Mouse (Mus musculus) liver, adult 2 months (tissue): ENCODE results near the gene Tnfrsf25. TPM values are rescaled to one million over a fixed set of nuclear protein-coding genes. Genes with fewer than 3 reads are reported as not detected.

Experiments used
- DNase-seq: peaks from one replicate; pipeline ENCODE4 v3.0.0-alpha.2; 2011; ENCODE audit warnings: low read depth, low spot score; ENCODE audit errors: extremely low read depth
- H3K27ac ChIP-seq: fragments of 200-500 bp; replicated peaks from 2 replicates; pipeline ENCODE4 v1.5.1; 2012; ENCODE audit warnings: low read depth, mild to moderate bottlenecking, control low read depth, inconsistent platforms, low read length; ENCODE audit not compliant: insufficient read depth
- H3K27me3 ChIP-seq: fragments of 200-500 bp; 2 replicates; pipeline ENCODE4 v1.6.1; 2012; ENCODE audit warnings: mild to moderate bottlenecking, moderate library complexity, low read length, inconsistent platforms; ENCODE audit not compliant: control insufficient read depth, insufficient read depth
- H3K36me3 ChIP-seq: fragments of 200-500 bp; 2 replicates; pipeline ENCODE4 v1.6.1; 2012; ENCODE audit warnings: low read length, inconsistent platforms; ENCODE audit not compliant: control insufficient read depth, insufficient read depth
- H3K4me1 ChIP-seq: fragments of 200-500 bp; 2 replicates; pipeline ENCODE4 v1.6.1; 2011; ENCODE audit warnings: low read length; ENCODE audit not compliant: control insufficient read depth, insufficient read depth
- H3K4me3 ChIP-seq: fragments of 200-500 bp; 2 replicates; pipeline ENCODE4 v1.5.1; 2011; ENCODE audit warnings: low read depth, mild to moderate bottlenecking, control low read depth, low read length, moderate library complexity; ENCODE audit not compliant: insufficient read depth
- H3K79me2 ChIP-seq: fragments of 200-500 bp; 2 replicates; pipeline ENCODE4 v1.6.1; 2012; ENCODE audit warnings: inconsistent platforms, mild to moderate bottlenecking, low read length, moderate library complexity; ENCODE audit not compliant: control insufficient read depth, insufficient read depth
- H3K9ac ChIP-seq: fragments of 200-500 bp; 2 replicates; pipeline ENCODE4 v1.6.1; 2012; ENCODE audit warnings: low read depth, mild to moderate bottlenecking, control low read depth, inconsistent platforms, low read length
- CTCF ChIP-seq: fragments of 200-500 bp; IDR thresholded peaks from 2 replicates; pipeline ENCODE4 v1.5.1; 2011; ENCODE audit warnings: low read depth, low read length, control low read depth
- POLR2A ChIP-seq: fragments of 200-500 bp; IDR thresholded peaks from 2 replicates; pipeline ENCODE4 v1.6.1; 2011; ENCODE audit warnings: low read length, control low read depth; ENCODE audit not compliant: insufficient read depth; ENCODE audit errors: extremely low read depth
- WGBS: fragments of 180-500 bp; shearing (Covaris S2); methylation state at CpG from one replicate; pipeline ENCODE4 v1.1.7; 2018; 5-methylcytosine and 5-hydroxymethylcytosine counted together
- polyA plus RNA-seq: library from polyadenylated mRNA; depleted of rRNA; stranded (reverse); fragments of >200 nt; gene quantifications from 2 replicates; pipeline ENCODE4 v1.2.3, GENCODE M21; 2012; rRNA removed
- total RNA-seq: library from RNA; depleted of rRNA; stranded (reverse); fragments of >200 nt; gene quantifications from 2 replicates; pipeline ENCODE4 v1.2.3, GENCODE M21; 2014; rRNA removed

Tnfrsf25 gene
- total RNA-seq = 0.13 and 0.28 TPM in 2 replicates
- 0.54 and 0.72 TPM in 2 replicates for polyA plus RNA-seq

DNA sequence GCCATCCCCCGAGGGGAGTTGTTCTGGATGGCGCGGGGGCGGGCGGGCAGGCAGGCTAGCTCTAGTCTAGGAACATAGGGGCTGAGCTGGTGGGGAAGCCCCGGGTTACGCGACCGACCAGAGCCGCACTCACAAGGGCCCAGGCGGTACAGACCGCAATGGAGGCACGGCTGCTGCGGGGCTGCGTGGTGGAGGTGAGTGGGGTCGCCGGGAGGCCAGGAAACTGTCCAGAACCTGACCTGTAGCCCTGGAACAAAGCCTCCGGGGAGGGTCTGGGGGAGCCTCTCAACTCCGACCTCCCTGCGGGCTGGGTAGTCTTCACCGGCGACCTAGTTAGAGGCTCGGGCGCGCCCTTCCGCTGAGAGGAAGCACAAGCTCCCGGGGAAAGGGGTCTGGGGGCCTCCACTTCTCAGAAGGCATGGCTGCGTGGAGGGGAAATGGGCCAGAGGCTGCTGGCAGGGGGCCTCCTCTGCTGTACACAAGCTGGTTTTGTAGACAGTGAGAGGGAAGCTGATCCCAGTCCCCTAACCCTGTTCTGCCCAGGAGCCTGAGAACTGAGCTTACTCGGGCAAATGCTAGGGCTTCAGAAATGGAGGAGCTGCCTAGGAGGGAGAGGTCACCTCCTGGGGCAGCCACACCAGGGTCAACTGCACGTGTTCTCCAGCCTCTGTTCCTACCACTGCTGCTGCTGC, at the start of gene Tnfrsf25:
Gene Tnfrsf25 (plus strand): TSS at position 14 of the 692 bp plus-strand sequence.
- Histone ChIP-seq H3K4me1 (no peaks in the 10 kb centered on the region), H3K27me3 (peaks cover 15% of the 10 kb centered on the region)

DNA sequence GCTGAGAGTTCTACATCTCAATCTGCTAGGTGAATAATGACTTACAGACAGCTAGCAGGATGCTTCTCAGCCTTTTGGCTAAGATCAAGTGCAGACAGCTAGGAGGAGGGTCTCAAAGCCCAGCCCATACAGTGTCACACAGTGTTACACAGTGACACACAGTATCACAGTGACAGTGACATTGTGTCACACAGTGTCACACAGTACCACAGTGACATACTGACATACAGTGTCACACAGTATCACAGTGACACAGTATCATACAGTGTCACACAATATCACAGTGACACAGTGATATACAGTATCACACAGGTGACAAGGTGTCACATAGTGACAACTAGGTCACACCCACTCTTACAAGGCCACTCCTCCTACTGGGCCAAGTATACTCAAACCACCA, 48.5 kb upstream of the Tnfrsf25 start:
- DNase-seq = no peak
- Histone ChIP-seq H3K36me3 (no peaks in the 10 kb centered on the region), H3K27me3 (no peaks in the 10 kb centered on the region), H3K4me1 (peaks cover 6% of the 10 kb centered on the region; the same call in 1 of the 2 replicates), H3K4me3 (no peak overlapping the region), H3K79me2 (no peaks in the 10 kb centered on the region), H3K9ac (no peak overlapping the region), H3K27ac (no peak overlapping the region)
- TF ChIP-seq CTCF = no peak
- TF ChIP-seq POLR2A = no peak

More for the DNA sequence above, at the start of gene Tnfrsf25:
- Histone ChIP-seq H3K36me3 (peaks cover 2% of the 10 kb centered on the region; the same call in 1 of the 2 replicates), H3K4me3 (no peak within 1 kb of the TSS), H3K79me2 (no peaks in the 10 kb centered on the region), H3K9ac (no peak within 1 kb of the TSS), H3K27ac (no peak within 1 kb of the TSS)
- WGBS = 11% methylated on average over 30 of the region's 30 CpGs
- TF ChIP-seq POLR2A (no peak), CTCF (no peak)
- no peak for DNase-seq

DNA sequence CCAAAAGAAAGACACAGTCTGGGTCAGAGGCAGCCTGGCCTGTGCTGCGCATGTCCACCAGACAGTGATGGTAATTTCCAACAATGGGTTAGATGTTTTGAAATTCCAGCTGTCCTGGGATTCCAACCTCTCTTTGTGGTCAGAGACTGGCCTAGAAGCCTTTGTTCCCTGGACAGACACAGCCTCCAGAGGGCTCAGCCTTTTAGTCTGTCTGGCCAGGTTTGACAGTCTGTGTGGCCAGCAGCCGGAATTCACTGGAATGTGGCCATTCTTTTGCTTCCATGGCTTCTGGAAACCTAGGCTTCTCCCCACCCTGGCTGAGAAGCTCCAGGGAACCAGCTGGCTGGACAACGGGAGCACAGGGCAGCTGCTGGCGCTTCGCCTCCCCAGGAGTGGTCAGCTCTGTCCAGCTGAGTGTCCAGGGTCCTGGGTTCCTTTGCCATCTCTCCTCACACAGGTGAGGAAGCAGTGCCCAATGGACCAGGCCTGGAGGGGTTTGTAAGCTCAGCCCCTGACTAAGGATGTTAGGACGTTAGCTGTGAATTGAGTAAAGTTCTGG, 47.5 kb upstream of the Tnfrsf25 start:
- no peak for DNase-seq
- 83% methylated on average over 6 of the region's 6 CpGs for WGBS
- H3K27me3 ChIP-seq = no peaks in the 10 kb centered on the region
- H3K79me2 ChIP-seq = no peaks in the 10 kb centered on the region
- no peak overlapping the region for H3K4me3 ChIP-seq
- no peak overlapping the region for H3K27ac ChIP-seq
- no peak for TF ChIP-seq CTCF
- no peak for TF ChIP-seq POLR2A
- no peak overlapping the region for H3K9ac ChIP-seq
- no peaks in the 10 kb centered on the region for H3K4me1 ChIP-seq
- H3K36me3 ChIP-seq = no peaks in the 10 kb centered on the region

DNA sequence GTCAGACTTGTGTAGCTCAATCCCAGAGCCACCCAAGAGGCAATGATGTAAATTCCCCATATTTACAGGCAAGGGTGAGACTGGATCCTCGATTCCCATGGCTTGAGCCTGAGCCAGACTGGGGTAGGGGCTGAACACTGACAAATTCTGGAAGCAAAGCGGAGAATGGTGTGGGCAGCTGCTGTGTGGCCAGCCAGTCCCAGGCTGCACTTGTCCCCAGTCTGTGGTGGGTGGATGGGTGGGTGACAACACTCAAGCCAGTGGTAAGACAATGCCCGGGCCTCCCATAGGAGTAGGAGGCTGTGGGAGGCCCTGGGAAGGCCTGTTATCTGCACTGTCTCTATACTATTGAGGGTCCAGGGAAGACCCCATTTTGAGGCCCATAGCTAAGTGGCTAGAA, 46.5 kb upstream of the Tnfrsf25 start:
- H3K27me3 ChIP-seq = no peaks in the 10 kb centered on the region
- no peaks in the 10 kb centered on the region for H3K4me1 ChIP-seq
- H3K4me3 ChIP-seq = no peak overlapping the region
- no peak for DNase-seq
- H3K36me3 ChIP-seq = no peaks in the 10 kb centered on the region
- H3K9ac ChIP-seq = no peak overlapping the region
- TF ChIP-seq CTCF (no peak), POLR2A (no peak)
- WGBS = 87% methylated on average over 3 of the region's 3 CpGs
- H3K27ac ChIP-seq = no peak overlapping the region
- no peaks in the 10 kb centered on the region for H3K79me2 ChIP-seq

DNA sequence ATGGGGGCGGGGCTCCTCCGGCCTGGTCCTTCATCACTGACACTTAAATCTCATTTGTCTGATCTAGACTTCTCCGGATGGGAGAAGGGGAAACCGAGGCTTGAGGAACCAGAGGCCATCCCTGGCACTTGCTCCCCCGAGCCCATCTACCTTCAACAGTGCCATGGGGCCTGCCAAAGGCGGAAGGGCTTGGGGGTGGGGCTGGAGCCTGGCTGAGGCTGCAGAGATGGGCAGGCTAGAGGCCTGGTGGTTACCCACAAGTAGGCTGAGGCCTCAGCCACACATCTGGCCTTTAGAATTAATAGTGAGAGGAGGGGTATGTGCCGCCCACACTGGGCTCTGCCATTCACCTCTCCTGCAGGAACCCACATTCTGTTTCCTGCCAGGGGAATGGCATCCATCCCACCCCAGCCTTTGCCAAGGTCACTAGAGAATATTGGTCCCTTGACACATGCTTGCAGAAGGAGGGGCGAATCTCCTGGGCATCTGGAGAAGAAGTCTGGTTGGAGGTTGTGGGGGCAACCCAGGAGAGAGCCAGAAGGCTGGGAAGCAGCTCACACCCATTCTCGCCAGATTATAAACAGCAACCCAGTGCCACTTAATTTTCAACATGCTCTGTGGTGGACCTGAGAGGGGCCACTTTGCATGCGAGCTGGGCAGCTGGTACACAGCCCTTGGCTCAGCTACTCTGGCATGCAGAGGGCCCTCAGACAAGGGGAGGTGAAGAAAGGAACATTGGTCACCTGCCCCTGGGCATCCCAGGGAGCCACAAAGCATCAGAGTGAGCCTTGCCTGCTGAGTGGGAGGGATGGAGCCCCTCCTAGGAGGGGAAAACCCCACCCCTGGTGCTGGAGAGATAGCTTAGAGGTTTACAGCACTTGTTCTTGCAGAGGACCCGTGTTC, 45.0 kb upstream of the Tnfrsf25 start:
- H3K4me1 ChIP-seq = no peaks in the 10 kb centered on the region
- no peak for DNase-seq
- WGBS = 82% methylated on average over 11 of the region's 11 CpGs

More for the DNA sequence above, 45.0 kb upstream of the Tnfrsf25 start:
- Histone ChIP-seq H3K27ac (no peak overlapping the region), H3K27me3 (no peaks in the 10 kb centered on the region), H3K79me2 (no peaks in the 10 kb centered on the region), H3K4me3 (no peak overlapping the region), H3K9ac (no peak overlapping the region), H3K36me3 (no peaks in the 10 kb centered on the region)
- TF ChIP-seq CTCF = no peak
- TF ChIP-seq POLR2A = no peak
